Mouse (Mus musculus) CH12.LX (cell line): Measurements from ENCODE around the gene Cldn10. TPM values are rescaled to one million over a fixed set of nuclear protein-coding genes. Genes with fewer than 3 reads are reported as not detected.

Source experiments
- DNase-seq: peaks from one replicate; pipeline ENCODE4 v3.0.0-alpha.2; 2013; ENCODE audit errors: extremely low read depth
- H3K27ac ChIP-seq: 2 replicates; pipeline ENCODE4 v1.5.1; 2012; ENCODE audit warnings: low read depth, mild to moderate bottlenecking, control low read depth, moderate library complexity; ENCODE audit not compliant: insufficient read depth
- H3K27me3 ChIP-seq: replicated peaks from 2 replicates; pipeline ENCODE3; 2012; ENCODE audit warnings: inconsistent platforms
- H3K36me3 ChIP-seq, 2 experiments: replicated peaks in 1 of 2; 2 replicates each; pipeline versions ENCODE3 to v1.6.1; 2012; ENCODE audit warnings: inconsistent platforms in 1 of 2, low read length in 1 of 2, mild to moderate bottlenecking in 1 of 2, mixed read lengths in 1 of 2, moderate library complexity in 1 of 2; ENCODE audit not compliant: control insufficient read depth in 1 of 2, insufficient read depth in 1 of 2
- H3K4me1 ChIP-seq, 2 experiments: 2 replicates each; pipeline ENCODE4 v1.6.1; 2012; ENCODE audit warnings: inconsistent platforms in 1 of 2, moderate library complexity in 1 of 2; ENCODE audit not compliant: insufficient read depth in 2 of 2, control insufficient read depth in 1 of 2
- H3K4me2 ChIP-seq: 2 replicates; pipeline ENCODE4 v1.6.1; 2012; ENCODE audit warnings: low read depth, mild to moderate bottlenecking, control low read depth; ENCODE audit not compliant: poor library complexity, insufficient read depth, severe bottlenecking
- H3K4me3 ChIP-seq, 3 experiments: fragments of 150-350 bp in 1 of 3; sonication (generic) in 1 of 3; replicated peaks in 1 of 3; 2 replicates each; pipeline versions ENCODE3 to v1.5.1; 2011 to 2012; ENCODE audit warnings: low read depth in 2 of 3, low read length in 2 of 3, mild to moderate bottlenecking in 2 of 3, moderate library complexity in 2 of 3, control low read depth in 1 of 3, improper control_type of control experiment in 1 of 3, inconsistent platforms in 1 of 3, mixed read lengths in 1 of 3; ENCODE audit not compliant: poor library complexity in 1 of 3
- H3K79me2 ChIP-seq: replicated peaks from 2 replicates; pipeline ENCODE4 v1.6.1; 2012; ENCODE audit warnings: mild to moderate bottlenecking, moderate library complexity; ENCODE audit not compliant: control insufficient read depth, poor library complexity, insufficient read depth, severe bottlenecking; ENCODE audit errors: extremely low read depth
- H3K9ac ChIP-seq: 2 replicates; pipeline ENCODE4 v1.6.1; 2012; ENCODE audit warnings: low read depth, mild to moderate bottlenecking, control low read depth, moderate library complexity; ENCODE audit not compliant: insufficient read depth
- H3K9me3 ChIP-seq: replicated peaks from 2 replicates; pipeline ENCODE3; 2012; ENCODE audit warnings: low read length, inconsistent platforms, mixed read lengths
- BHLHE40 ChIP-seq: IDR thresholded peaks from 2 replicates; pipeline ENCODE4 v1.6.1; 2011; ENCODE audit warnings: mild to moderate bottlenecking, low read depth, low read length, improper control_type of control experiment
- CTCF ChIP-seq, 2 experiments: IDR thresholded peaks in 1 of 2; conservative IDR thresholded peaks in 1 of 2; 2 replicates each; pipeline ENCODE4 v1.5.1; 2011 to 2012; ENCODE audit warnings: low read depth in 2 of 2, low read length in 2 of 2, improper control_type of control experiment in 1 of 2, inconsistent platforms in 1 of 2, mild to moderate bottlenecking in 1 of 2, moderate library complexity in 1 of 2
- ELF1 ChIP-seq: IDR thresholded peaks from 2 replicates; pipeline ENCODE4 v1.6.1; 2014; ENCODE audit warnings: low read depth, mild to moderate bottlenecking, inconsistent platforms, low read length, improper control_type of control experiment
- ETS1 ChIP-seq: conservative IDR thresholded peaks from 2 replicates; pipeline ENCODE4 v1.6.1; 2012; ENCODE audit warnings: low read depth, mild to moderate bottlenecking, inconsistent platforms, low read length, improper control_type of control experiment, moderate library complexity
- JUN ChIP-seq: IDR thresholded peaks from 2 replicates; pipeline ENCODE4 v1.6.1; 2011; ENCODE audit warnings: low read depth, mild to moderate bottlenecking, low read length, improper control_type of control experiment, moderate library complexity; ENCODE audit not compliant: insufficient read depth
- JUND ChIP-seq: conservative IDR thresholded peaks from 2 replicates; pipeline ENCODE4 v1.6.1; 2011; ENCODE audit warnings: low read depth, low read length, improper control_type of control experiment
- KAT2A ChIP-seq: IDR thresholded peaks from 2 replicates; pipeline ENCODE4 v1.6.1; 2012; ENCODE audit warnings: low read length, improper control_type of control experiment, inconsistent platforms; ENCODE audit not compliant: insufficient replicate concordance
- MAFK ChIP-seq: IDR thresholded peaks from 2 replicates; pipeline ENCODE4 v1.6.1; 2011; ENCODE audit warnings: low read length, improper control_type of control experiment; ENCODE audit not compliant: insufficient replicate concordance
- MAZ ChIP-seq: IDR thresholded peaks from 2 replicates; pipeline ENCODE4 v1.6.1; 2012; ENCODE audit warnings: low read depth, mild to moderate bottlenecking, inconsistent platforms, low read length, improper control_type of control experiment, moderate library complexity
- MXI1 ChIP-seq: IDR thresholded peaks from 2 replicates; pipeline ENCODE4 v1.6.1; 2011; ENCODE audit warnings: mild to moderate bottlenecking, low read depth, low read length, improper control_type of control experiment
- NELFE ChIP-seq: IDR thresholded peaks from 2 replicates; pipeline ENCODE4 v1.6.1; 2011; ENCODE audit warnings: low read depth, low read length, improper control_type of control experiment
- POLR2AphosphoS2 ChIP-seq: IDR thresholded peaks from 2 replicates; pipeline ENCODE4 v1.6.1; 2011; ENCODE audit warnings: low read depth, low read length, improper control_type of control experiment
- RCOR1 ChIP-seq: conservative IDR thresholded peaks from 2 replicates; pipeline ENCODE4 v1.6.1; 2012; ENCODE audit warnings: low read depth, mild to moderate bottlenecking, inconsistent platforms, low read length, improper control_type of control experiment
- SIN3A ChIP-seq: IDR thresholded peaks from 2 replicates; pipeline ENCODE4 v1.6.1; 2012; ENCODE audit warnings: low read length, improper control_type of control experiment, inconsistent platforms
- TCF12 ChIP-seq: IDR thresholded peaks from 2 replicates; pipeline ENCODE4 v1.6.1; 2014; ENCODE audit warnings: low read depth, mild to moderate bottlenecking, inconsistent platforms, low read length, improper control_type of control experiment
- USF2 ChIP-seq: conservative IDR thresholded peaks from 2 replicates; pipeline ENCODE4 v1.6.1; 2011; ENCODE audit warnings: low read depth, low read length, improper control_type of control experiment
- ZC3H11A ChIP-seq: IDR thresholded peaks from 2 replicates; pipeline ENCODE4 v1.6.1; 2012; ENCODE audit warnings: low read depth, mild to moderate bottlenecking, inconsistent platforms, low read length, improper control_type of control experiment
- dilution Hi-C: fragments of 300-500 bp; cut with MboI; formaldehyde crosslinking; loops from 2 replicates; pipeline ENCODE4 v1.14.3; 2020; ENCODE audit warnings: low sequenced_read_pairs; ENCODE audit not compliant: extremely low pct_unique_long_range_greater_than_20kb, extremely low pct_ligation_motif_present
- in situ Hi-C: fragments of 300-500 bp; cut with MboI; formaldehyde crosslinking; loops from 3 replicates; pipeline ENCODE4 v1.14.3; 2019; ENCODE audit warnings: low sequenced_read_pairs, low pct_ligation_motif_present, low pct_unique_long_range_greater_than_20kb, mixed read lengths
- polyA plus RNA-seq: library from polyadenylated mRNA; unstranded; fragments of >175 nt; gene quantifications from 2 replicates; pipeline ENCODE4 v1.2.1, GENCODE M21; 2012; ENCODE audit warnings: low read depth; ENCODE audit not compliant: insufficient read length
- total RNA-seq, 2 experiments: library from RNA; depleted of rRNA; stranded (reverse); fragments of 300-350 nt in 1 of 2; fragments of >200 nt in 1 of 2; gene quantifications; 2 replicates each; pipeline ENCODE4 v1.2.3; 2012 to 2014

Gene Cldn10
- total and polyA plus RNA-seq, 3 experiments, result not detected

DNA sequence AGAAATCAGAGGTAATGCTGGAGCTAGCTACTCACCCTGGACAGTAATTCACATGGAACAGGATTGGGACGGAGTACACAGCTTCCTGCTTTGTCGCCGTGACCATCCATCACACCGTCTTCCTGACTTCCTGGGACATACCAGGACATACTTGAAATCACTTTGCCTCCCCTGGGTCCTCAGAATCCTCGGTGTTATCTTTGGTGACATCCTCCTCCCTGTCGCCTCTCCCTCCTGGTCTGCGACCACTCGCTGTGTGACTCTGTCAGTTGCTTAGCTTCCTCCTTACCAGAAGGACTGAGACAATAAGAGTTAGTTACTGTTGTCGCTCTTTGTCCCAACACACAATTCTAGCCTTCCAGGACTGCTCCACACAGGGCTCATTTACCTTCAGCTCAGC, 9.6 kb downstream of the Cldn10 start:
- no peaks in the 10 kb centered on the region for H3K79me2 ChIP-seq
- H3K27ac ChIP-seq, result no peak overlapping the region
- no peaks in the 10 kb centered on the region for H3K36me3 ChIP-seq
- DNase-seq, result no peak
- no peaks in the 10 kb centered on the region for H3K27me3 ChIP-seq
- no peak overlapping the region for H3K4me2 ChIP-seq
- no peaks in the 10 kb centered on the region for H3K4me1 ChIP-seq
- H3K4me3 ChIP-seq, result no peak overlapping the region
- dilution Hi-C loops, result no loop called here
- H3K9ac ChIP-seq, result no peak overlapping the region
- no peaks in the 10 kb centered on the region for H3K9me3 ChIP-seq
- TF ChIP-seq MAFK (no peak), RCOR1 (no peak), BHLHE40 (no peak), KAT2A (no peak), USF2 (no peak)
- in situ Hi-C loops, result no loop called here

DNA sequence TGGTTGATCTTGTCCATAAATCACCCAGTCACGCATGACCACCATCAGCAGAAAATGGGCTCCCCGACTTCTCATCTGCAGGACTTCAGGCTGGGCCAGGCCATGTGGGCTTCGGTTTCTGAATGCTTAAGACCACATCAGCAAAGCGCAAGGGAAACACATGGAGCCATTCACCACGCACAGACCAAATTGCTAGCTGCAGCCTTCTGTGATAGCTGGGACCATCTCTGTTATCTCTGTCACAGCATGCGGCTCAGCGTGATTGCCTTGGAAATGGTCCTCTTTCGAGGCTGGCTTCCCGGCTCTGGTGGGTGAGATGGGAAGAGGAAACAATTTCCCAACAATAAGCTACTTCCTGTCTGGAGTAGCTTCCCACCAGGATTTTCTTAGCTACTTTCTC, 12.2 kb downstream of the Cldn10 start:
- H3K27me3 ChIP-seq, result no peaks in the 10 kb centered on the region
- H3K36me3 ChIP-seq, result no peaks in the 10 kb centered on the region
- H3K9me3 ChIP-seq, result no peaks in the 10 kb centered on the region
- no peaks in the 10 kb centered on the region for H3K79me2 ChIP-seq
- H3K27ac ChIP-seq, result no peak overlapping the region
- H3K4me2 ChIP-seq, result no peak overlapping the region
- no peak for TF ChIP-seq SIN3A
- no peak for TF ChIP-seq MAZ
- no peak for TF ChIP-seq MXI1
- no peak for TF ChIP-seq ELF1
- TF ChIP-seq ZC3H11A, result no peak
- no peak for TF ChIP-seq NELFE
- TF ChIP-seq POLR2AphosphoS2, result no peak
- TF ChIP-seq JUND, result no peak
- no peak for TF ChIP-seq JUN
- no peak for TF ChIP-seq ETS1
- TF ChIP-seq TCF12, result no peak
- TF ChIP-seq CTCF (conservative IDR thresholded peaks at IDR 0.05 in 1 of 2, IDR thresholded peaks at IDR 0.05 in 1 of 2; ENCODE audit: low read depth in 2 of 2, low read length in 2 of 2), result no peak
- in situ Hi-C loops, result loop anchor here (25.0 kb wide), 1 partner anchor 588 kb away; no protein-coding TSS in a partner anchor
- no peak overlapping the region for H3K4me3 ChIP-seq
- H3K4me1 ChIP-seq, result peaks cover 0 to 5% of the 10 kb centered on the region in 2 experiments; a peak in 1 of 4 replicates
- H3K9ac ChIP-seq, result no peak overlapping the region
- dilution Hi-C loops, result no loop called here
- DNase-seq, result no peak
